Mouse (Mus musculus) adrenal gland, postnatal 0 days (tissue): ENCODE data around the gene Maco1. TPM values are rescaled to one million over a fixed set of nuclear protein-coding genes. Genes with fewer than 3 reads are reported as not detected.

Experiments used
- polyA plus RNA-seq: library from polyadenylated mRNA; unstranded; fragments of >200 nt; fragmentation: Nextera tagmentation; extraction: Ambion mirVana; gene quantifications from 2 replicates; pipeline ENCODE4 v1.2.1, GENCODE M21; 2015

Maco1 gene
- 28.5 and 31.3 TPM in 2 replicates for polyA plus RNA-seq

GRCm38 (mm10) chr4:134853259-134853636 lies at the start of gene Maco1:
TSS of gene Maco1 (minus strand) at chr4:134853345.

GRCm38 (mm10) chr4:134863937-134864729 lies 11.0 kb upstream of the Maco1 start, which contains the start of gene Rhd:
TSS of gene Rhd (plus strand) at chr4:134864536.

GRCm38 (mm10) chr4:134767426-134768225 lies 85.5 kb downstream of the Maco1 start, which contains the start of gene Ldlrap1:
TSS of gene Ldlrap1 (minus strand) at chr4:134768024.

Other genes starting within 250 kb of the Maco1 start
- 9.6 and 9.7 TPM in 2 replicates for gene Man1c1, start 149.1 kb downstream of the Maco1 start, polyA plus RNA-seq
- 13.8 and 28.3 TPM in 2 replicates for gene Ldlrap1, start 85.3 kb downstream of the Maco1 start, polyA plus RNA-seq
- gene Rhd, start 11.2 kb upstream of the Maco1 start, polyA plus RNA-seq = 11.6 and 24.3 TPM in 2 replicates
- 439 and 550 TPM in 2 replicates for gene Tmem50a, start 61.7 kb upstream of the Maco1 start, polyA plus RNA-seq
- 200 and 350 TPM in 2 replicates for gene Rsrp1, start 70.2 kb upstream of the Maco1 start, polyA plus RNA-seq
- 135 and 146 TPM in 2 replicates for gene Syf2, start 77.6 kb upstream of the Maco1 start, polyA plus RNA-seq